Mouse (Mus musculus) limb, embryonic 12.5 days (tissue): ENCODE results near the gene Lmf1. TPM values are rescaled to one million over a fixed set of nuclear protein-coding genes. Genes with fewer than 3 reads are reported as not detected.

Experiments used
- ATAC-seq: fragments of 200-750 bp; cut with Nextera tagmentation; 2 replicates; pipeline ENCODE4 v1.8.0; 2017; ENCODE audit warnings: low read depth, moderate TSS enrichment; ENCODE audit not compliant: insufficient number of reproducible peaks, insufficient read depth, low FRiP score, low TSS enrichment
- H3K27ac ChIP-seq: fragments of 300-500 bp; sonication (generic); 2 replicates; pipeline ENCODE4 v1.5.1; 2016; ENCODE audit warnings: mild to moderate bottlenecking, moderate library complexity
- H3K27me3 ChIP-seq: fragments of 300-500 bp; sonication (generic); 2 replicates; pipeline ENCODE4 v1.6.1; 2016; ENCODE audit warnings: mild to moderate bottlenecking, moderate library complexity
- H3K36me3 ChIP-seq: fragments of 300-500 bp; sonication (generic); 2 replicates; pipeline ENCODE4 v1.6.1; 2016; ENCODE audit warnings: mild to moderate bottlenecking, moderate library complexity
- H3K4me1 ChIP-seq: fragments of 300-500 bp; sonication (generic); replicated peaks from 2 replicates; pipeline ENCODE4 v1.6.1; 2016
- H3K4me2 ChIP-seq: fragments of 300-500 bp; sonication (generic); 2 replicates; pipeline ENCODE4 v1.6.1; 2016; ENCODE audit warnings: mild to moderate bottlenecking, moderate library complexity
- H3K4me3 ChIP-seq: fragments of 300-500 bp; sonication (generic); replicated peaks from 2 replicates; pipeline ENCODE4 v1.5.1; 2016; ENCODE audit warnings: mild to moderate bottlenecking
- H3K9ac ChIP-seq: fragments of 300-500 bp; sonication (generic); replicated peaks from 2 replicates; pipeline ENCODE4 v1.6.1; 2016; ENCODE audit warnings: mild to moderate bottlenecking, moderate library complexity
- H3K9me3 ChIP-seq: fragments of 300-500 bp; sonication (generic); 2 replicates; pipeline ENCODE4 v1.6.1; 2016; ENCODE audit warnings: mild to moderate bottlenecking, moderate library complexity
- WGBS: fragments of 180-500 bp; shearing (Covaris S2); methylation state at CpG from one replicate; pipeline ENCODE4 v1.1.7; 2016; 5-methylcytosine and 5-hydroxymethylcytosine counted together
- polyA plus RNA-seq: library from polyadenylated mRNA; unstranded; fragments of >200 nt; fragmentation: Nextera tagmentation; extraction: Ambion mirVana; gene quantifications from 2 replicates; pipeline ENCODE4 v1.2.1, GENCODE M21; 2016

Lmf1 gene
- polyA plus RNA-seq, 1 experiment from 2014 or later = 28.9 TPM

- Histone ChIP-seq H3K9me3 (no peaks in the 10 kb centered on the region), H3K27me3 (peaks cover 18% of the 10 kb centered on the region), H3K36me3 (peaks cover 24% of the 10 kb centered on the region), H3K4me3 (no peak overlapping the region), H3K4me1 (peaks cover 55% of the 10 kb centered on the region), H3K9ac (no peak overlapping the region), H3K27ac (no peak overlapping the region), H3K4me2 (no peak overlapping the region)
- no peak for ATAC-seq
- WGBS = 89% methylated on average over 11 of the region's 11 CpGs
Measured at GRCm38 (mm10) chr17:25608137-25608785, 29.4 kb downstream of the Lmf1 start.

GRCm38 (mm10) chr17:25608821-25609505 lies 30.1 kb downstream of the Lmf1 start:
- WGBS = 72% methylated on average over 10 of the region's 10 CpGs
- Histone ChIP-seq H3K4me1 (peaks cover 48% of the 10 kb centered on the region), H3K36me3 (peaks cover 31% of the 10 kb centered on the region), H3K4me2 (no peak overlapping the region), H3K27ac (peak overlapping the region; percentile 17; the same call in 1 of the 2 replicates), H3K27me3 (peaks cover 16% of the 10 kb centered on the region), H3K9ac (no peak overlapping the region), H3K4me3 (no peak overlapping the region), H3K9me3 (no peaks in the 10 kb centered on the region)
- no peak for ATAC-seq

- no peak overlapping the region for H3K4me3 ChIP-seq
- no peak for ATAC-seq
- H3K9ac ChIP-seq = 0 out of 2 replicates have a peak overlapping the region, but pooled peaks have one; percentile 27
- no peaks in the 10 kb centered on the region for H3K9me3 ChIP-seq
- WGBS = 64% methylated on average over 3 of the region's 3 CpGs
- peaks cover 44% of the 10 kb centered on the region for H3K4me1 ChIP-seq
- H3K4me2 ChIP-seq = no peak overlapping the region
- H3K27me3 ChIP-seq = peaks cover 16% of the 10 kb centered on the region
- H3K27ac ChIP-seq = peak overlapping the region; percentile 17; the same call in 1 of the 2 replicates
- H3K36me3 ChIP-seq = peaks cover 36% of the 10 kb centered on the region
Measured at GRCm38 (mm10) chr17:25609506-25609828, 30.6 kb downstream of the Lmf1 start.

GRCm38 (mm10) chr17:25610151-25610550 lies 31.3 kb downstream of the Lmf1 start:
- no peak for ATAC-seq
- Histone ChIP-seq H3K9me3 (no peaks in the 10 kb centered on the region), H3K9ac (peak overlapping the region; percentile 42; the same call in 1 of the 2 replicates), H3K27me3 (peaks cover 9% of the 10 kb centered on the region), H3K4me3 (no peak overlapping the region), H3K4me1 (peaks cover 38% of the 10 kb centered on the region), H3K27ac (peak overlapping the region; percentile 51; the same call in 1 of the 2 replicates), H3K36me3 (peaks cover 41% of the 10 kb centered on the region), H3K4me2 (no peak overlapping the region)
- 60% methylated on average over 9 of the region's 9 CpGs for WGBS

GRCm38 (mm10) chr17:25612537-25612936 lies 33.7 kb downstream of the Lmf1 start:
- 85% methylated on average over 9 of the region's 9 CpGs for whole genome bisulfite sequencing
- Histone ChIP-seq H3K27me3 (no peaks in the 10 kb centered on the region), H3K36me3 (peaks cover 53% of the 10 kb centered on the region)

GRCm38 (mm10) chr17:25613323-25613722 lies 34.4 kb downstream of the Lmf1 start:
- 94% methylated on average over 6 of the region's 6 CpGs for WGBS
- Histone ChIP-seq H3K4me1 (peaks cover 25% of the 10 kb centered on the region), H3K36me3 (peaks cover 47% of the 10 kb centered on the region), H3K4me3 (no peak overlapping the region), H3K27ac (no peak overlapping the region), H3K9me3 (no peaks in the 10 kb centered on the region), H3K9ac (no peak overlapping the region), H3K4me2 (no peak overlapping the region), H3K27me3 (no peaks in the 10 kb centered on the region)
- ATAC-seq = no peak

More at GRCm38 (mm10) chr17:25612537-25612936, 33.7 kb downstream of the Lmf1 start:
- no peak for ATAC-seq
- H3K27ac ChIP-seq = no peak overlapping the region
- H3K9me3 ChIP-seq = no peaks in the 10 kb centered on the region
- no peak overlapping the region for H3K4me3 ChIP-seq
- H3K4me1 ChIP-seq = peaks cover 25% of the 10 kb centered on the region
- H3K9ac ChIP-seq = no peak overlapping the region
- H3K4me2 ChIP-seq = no peak overlapping the region

- 86% methylated on average over 10 of the region's 10 CpGs for WGBS
- Histone ChIP-seq H3K4me1 (peaks cover 22% of the 10 kb centered on the region), H3K9me3 (no peaks in the 10 kb centered on the region), H3K36me3 (peaks cover 47% of the 10 kb centered on the region), H3K9ac (no peak overlapping the region), H3K27me3 (no peaks in the 10 kb centered on the region), H3K4me3 (no peak overlapping the region), H3K27ac (no peak overlapping the region), H3K4me2 (no peak overlapping the region)
- ATAC-seq = no peak
Measured at GRCm38 (mm10) chr17:25614723-25615510, 36.0 kb downstream of the Lmf1 start.

GRCm38 (mm10) chr17:25618508-25619056 lies 39.7 kb downstream of the Lmf1 start:
- Histone ChIP-seq H3K9me3 (no peaks in the 10 kb centered on the region), H3K27ac (peak overlapping the region; percentile 23; the same call in 1 of the 2 replicates), H3K36me3 (peaks cover 34% of the 10 kb centered on the region; the same call in 1 of the 2 replicates), H3K4me2 (no peak overlapping the region), H3K9ac (no peak overlapping the region), H3K4me1 (peaks cover 14% of the 10 kb centered on the region), H3K27me3 (no peaks in the 10 kb centered on the region; the same call in 1 of the 2 replicates), H3K4me3 (no peak overlapping the region)
- ATAC-seq = no peak
- 69% methylated on average over 16 of the region's 16 CpGs for WGBS

- Histone ChIP-seq H3K4me2 (no peak overlapping the region), H3K4me1 (peaks cover 31% of the 10 kb centered on the region), H3K27ac (no peak overlapping the region), H3K4me3 (no peak overlapping the region), H3K36me3 (peaks cover 15% of the 10 kb centered on the region; the same call in 1 of the 2 replicates), H3K27me3 (peaks cover 3% of the 10 kb centered on the region; the same call in 1 of the 2 replicates), H3K9me3 (no peaks in the 10 kb centered on the region), H3K9ac (no peak overlapping the region)
- 77% methylated on average over 4 of the region's 4 CpGs for WGBS
- no peak for ATAC-seq
Measured at GRCm38 (mm10) chr17:25623441-25623840, 44.6 kb downstream of the Lmf1 start.

GRCm38 (mm10) chr17:25623935-25624334 lies 45.0 kb downstream of the Lmf1 start:
- no peak overlapping the region for H3K4me2 ChIP-seq
- no peak overlapping the region for H3K27ac ChIP-seq
- no peaks in the 10 kb centered on the region for H3K9me3 ChIP-seq
- ATAC-seq = no peak
- peaks cover 15% of the 10 kb centered on the region; the same call in 1 of the 2 replicates for H3K36me3 ChIP-seq
- peaks cover 27% of the 10 kb centered on the region for H3K4me1 ChIP-seq
- no peak overlapping the region for H3K9ac ChIP-seq
- peaks cover 3% of the 10 kb centered on the region; the same call in 1 of the 2 replicates for H3K27me3 ChIP-seq
- H3K4me3 ChIP-seq = no peak overlapping the region
- 48% methylated on average over 11 of the region's 11 CpGs for WGBS
